Mouse (Mus musculus): ENCODE measurements around the gene Gclm.

DNA sequence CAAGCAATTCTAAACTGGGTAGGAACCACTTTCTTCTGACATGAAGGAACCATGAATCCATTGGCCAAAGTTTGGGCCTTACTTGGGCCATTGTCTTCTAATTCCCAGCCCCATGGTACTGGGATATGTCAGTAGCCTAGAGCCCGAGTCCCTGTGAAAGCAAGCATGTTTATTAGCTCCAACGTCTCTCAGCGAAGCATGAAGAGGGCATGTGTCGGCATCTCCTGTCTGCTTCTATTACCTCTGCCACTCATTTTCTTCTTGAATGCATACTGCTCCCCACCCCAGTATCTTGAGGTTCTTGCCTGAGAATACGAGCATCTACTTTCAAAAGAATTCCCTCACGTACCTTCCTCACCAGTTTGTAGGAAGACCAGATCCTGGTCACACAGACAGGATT is 39.6 kb upstream of the Gclm start:
- TF ChIP-seq CTCF (IDR thresholded peaks at IDR 0.05; ENCODE audit: control insufficient read depth, insufficient read depth, low read length) (no peak), POLR2A (IDR thresholded peaks at IDR 0.05; ENCODE audit: borderline replicate concordance, control insufficient read depth, low read depth, low read length) (no peak)

Data from bone marrow, adult 2 months (tissue).